Mouse (Mus musculus): ENCODE measurements around the gene Esrra. TPM values are rescaled to one million over a fixed set of nuclear protein-coding genes. Genes with fewer than 3 reads are reported as not detected.
A peak's percentile ranks its signal among the peaks of the same experiment; 100 is the strongest.

The Esrra gene
- total RNA-seq (2017) = 17.9 and 18.2 TPM in 2 replicates

GRCm38 (mm10) chr19:6921647-6922567 lies at the start of gene Esrra:
Gene Esrra, minus strand, starts transcription at chr19:6921813.
- ATAC-seq (replicated peaks; ENCODE audit: low read depth, poor library complexity, severe bottlenecking) = peak; percentile 88

- ATAC-seq (replicated peaks; ENCODE audit: low read depth, poor library complexity, severe bottlenecking) = no peak
Measured at GRCm38 (mm10) chr19:6970460-6971085, 49.0 kb upstream of the Esrra start.

- peak; percentile 40; the same call in 1 of the 2 replicates for ATAC-seq (replicated peaks; ENCODE audit: low read depth, poor library complexity, severe bottlenecking)
Measured at GRCm38 (mm10) chr19:6969665-6970381, 48.2 kb upstream of the Esrra start.

GRCm38 (mm10) chr19:6969291-6969664 lies 47.7 kb upstream of the Esrra start:
- ATAC-seq (replicated peaks; ENCODE audit: low read depth, poor library complexity, severe bottlenecking) = no peak

- ATAC-seq (replicated peaks; ENCODE audit: low read depth, poor library complexity, severe bottlenecking) = no peak
Measured at GRCm38 (mm10) chr19:6968491-6969271, 47.1 kb upstream of the Esrra start.

GRCm38 (mm10) chr19:6956461-6956860 lies 34.8 kb upstream of the Esrra start:
- ATAC-seq (replicated peaks; ENCODE audit: low read depth, poor library complexity, severe bottlenecking) = no peak

- ATAC-seq (replicated peaks; ENCODE audit: low read depth, poor library complexity, severe bottlenecking) = no peak
Measured at GRCm38 (mm10) chr19:6955424-6955823, 33.8 kb upstream of the Esrra start.

- no peak for ATAC-seq (replicated peaks; ENCODE audit: low read depth, poor library complexity, severe bottlenecking)
Measured at GRCm38 (mm10) chr19:6954046-6954445, 32.4 kb upstream of the Esrra start.

- ATAC-seq (replicated peaks; ENCODE audit: low read depth, poor library complexity, severe bottlenecking) = no peak
Measured at GRCm38 (mm10) chr19:6952712-6953037, 31.1 kb upstream of the Esrra start.

GRCm38 (mm10) chr19:6951994-6952711 lies 30.5 kb upstream of the Esrra start:
- ATAC-seq (replicated peaks; ENCODE audit: low read depth, poor library complexity, severe bottlenecking) = peak; percentile 24

- ATAC-seq (replicated peaks; ENCODE audit: low read depth, poor library complexity, severe bottlenecking) = peak; percentile 81
Measured at GRCm38 (mm10) chr19:6951381-6951968, 29.9 kb upstream of the Esrra start.

GRCm38 (mm10) chr19:6950613-6951153 lies 29.1 kb upstream of the Esrra start:
- ATAC-seq (replicated peaks; ENCODE audit: low read depth, poor library complexity, severe bottlenecking) = 0 out of 2 replicates have a peak, but pooled peaks have one; percentile 14

- ATAC-seq (replicated peaks; ENCODE audit: low read depth, poor library complexity, severe bottlenecking) = no peak
Measured at GRCm38 (mm10) chr19:6949951-6950350, 28.3 kb upstream of the Esrra start.

- no peak for ATAC-seq (replicated peaks; ENCODE audit: low read depth, poor library complexity, severe bottlenecking)
Measured at GRCm38 (mm10) chr19:6949532-6949931, 27.9 kb upstream of the Esrra start.

- no peak for ATAC-seq (replicated peaks; ENCODE audit: low read depth, poor library complexity, severe bottlenecking)
Measured at GRCm38 (mm10) chr19:6948186-6948585, 26.6 kb upstream of the Esrra start.

- ATAC-seq (replicated peaks; ENCODE audit: low read depth, poor library complexity, severe bottlenecking) = no peak
Measured at GRCm38 (mm10) chr19:6947742-6948141, 26.1 kb upstream of the Esrra start.

GRCm38 (mm10) chr19:6943709-6944108 lies 22.1 kb upstream of the Esrra start:
- no peak for ATAC-seq (replicated peaks; ENCODE audit: low read depth, poor library complexity, severe bottlenecking)

GRCm38 (mm10) chr19:6942764-6943163 lies 21.2 kb upstream of the Esrra start:
- no peak for ATAC-seq (replicated peaks; ENCODE audit: low read depth, poor library complexity, severe bottlenecking)

- peak; percentile 80 for ATAC-seq (replicated peaks; ENCODE audit: low read depth, poor library complexity, severe bottlenecking)
Measured at GRCm38 (mm10) chr19:6942249-6942691, 20.7 kb upstream of the Esrra start, which contains the start of gene Gpr137. Gene Gpr137, minus strand, starts transcription at chr19:6942480.
